26 mouse cellular contexts compared by ENCODE assay signal in genomic region chrX:106871894-106872293, GRCm38 (mm10). TPM values are rescaled to one million over a fixed set of nuclear protein-coding genes. Genes with fewer than 3 reads are reported as not detected.
A peak's percentile ranks its signal among the peaks of the same experiment; 100 is the strongest.
DNase-seq lines count a peak whose midpoint lies in the region; ATAC-seq lines count a peak whose summit lies in the region.
"Had no signal": no experiment of that assay in that cellular context is flagged by ENCODE, and none has a peak within 500 bp of the region (broad histone marks: within the 10 kb centered on the region; RNA-seq: fewer than 3 reads in every experiment).

No protein-coding gene starts in this region.

- DNase-seq in kidney, postnatal 36 days, result no peak
- peak; percentile 12 for DNase-seq in forelimb bud, embryonic 11.5 days (ENCODE audit: low read depth, low spot score)
- DNase-seq in spleen, postnatal 36 days (ENCODE audit: low spot score in 2 of 2), result no peak
- no peak for DNase-seq in heart, adult 18-20 months
- DNase-seq: adrenal gland, adult 2 months; B cell, adult 2 months; cerebellum, adult 11 months; gastrocnemius, postnatal 36 days; layer of hippocampus, adult 9-11 months; lung, postnatal 4 days; thymus, postnatal 14 days had no signal

- ATAC-seq in kidney, embryonic 16.5 days (ENCODE audit: low FRiP score, low TSS enrichment), result 0 out of 2 replicates have a peak, but pooled peaks have one; percentile 4
- ATAC-seq in embryonic facial prominence, embryonic 13.5 days (ENCODE audit: insufficient number of reproducible peaks, insufficient read depth, low FRiP score, low TSS enrichment, low read depth), result no peak
- ATAC-seq in limb, embryonic 15.5 days (ENCODE audit: insufficient number of reproducible peaks, low FRiP score, low TSS enrichment, low read depth), result no peak
- ATAC-seq: intestine, embryonic 16.5 days; liver, embryonic 12.5 days had no signal

- H3K9ac ChIP-seq in kidney, embryonic 16.5 days (replicated peaks; ENCODE audit: low read length), result no peak overlapping the region
- no peak overlapping the region for H3K9ac ChIP-seq in embryonic facial prominence, embryonic 13.5 days
- H3K9ac ChIP-seq in limb, embryonic 15.5 days, result no peak overlapping the region
- H3K9ac ChIP-seq: hindbrain, embryonic 15.5 days; liver, embryonic 12.5 days; lung, embryonic 14.5 days had no signal

- H3K27me3 ChIP-seq in kidney, embryonic 16.5 days (ENCODE audit: insufficient read depth, low read length), result no peaks in the 10 kb centered on the region
- H3K27me3 ChIP-seq in embryonic facial prominence, embryonic 13.5 days, result peaks cover 6% of the 10 kb centered on the region; the same call in 1 of the 2 replicates
- no peaks in the 10 kb centered on the region for H3K27me3 ChIP-seq in limb, embryonic 15.5 days
- H3K27me3 ChIP-seq: CH12.LX; hindbrain, embryonic 15.5 days; liver, embryonic 12.5 days had no signal

- no peak overlapping the region for H3K4me3 ChIP-seq in kidney, embryonic 16.5 days (ENCODE audit: low read length)
- H3K4me3 ChIP-seq in embryonic facial prominence, embryonic 13.5 days, result no peak overlapping the region
- no peak overlapping the region for H3K4me3 ChIP-seq in limb, embryonic 15.5 days
- H3K4me3 ChIP-seq: hindbrain, embryonic 15.5 days; left cerebral cortex, adult 2 months; liver, embryonic 12.5 days had no signal

- H3K4me2 ChIP-seq in kidney, embryonic 16.5 days (replicated peaks; ENCODE audit: low read depth, low read length), result no peak overlapping the region
- H3K4me2 ChIP-seq in embryonic facial prominence, embryonic 13.5 days, result no peak overlapping the region
- H3K4me2 ChIP-seq in limb, embryonic 15.5 days, result no peak overlapping the region
- H3K4me2 ChIP-seq: hindbrain, embryonic 15.5 days; liver, embryonic 12.5 days; lung, embryonic 14.5 days had no signal

- H3K9me3 ChIP-seq in kidney, embryonic 16.5 days (ENCODE audit: low read length), result no peaks in the 10 kb centered on the region
- H3K9me3 ChIP-seq in embryonic facial prominence, embryonic 13.5 days, result no peaks in the 10 kb centered on the region
- H3K9me3 ChIP-seq in limb, embryonic 15.5 days, result no peaks in the 10 kb centered on the region
- H3K9me3 ChIP-seq: G1E; hindbrain, embryonic 15.5 days; liver, embryonic 12.5 days had no signal

- WGBS in kidney, embryonic 16.5 days, result 39% methylated on average over 3 of the region's 3 CpGs
- WGBS in embryonic facial prominence, embryonic 13.5 days, result 30% methylated on average over 3 of the region's 3 CpGs
- WGBS in limb, embryonic 15.5 days, result 37% methylated on average over 3 of the region's 3 CpGs

- no peaks in the 10 kb centered on the region for H3K36me3 ChIP-seq in kidney, embryonic 16.5 days (ENCODE audit: insufficient read depth, low read length)
- H3K36me3 ChIP-seq in embryonic facial prominence, embryonic 13.5 days, result no peaks in the 10 kb centered on the region
- H3K36me3 ChIP-seq in limb, embryonic 15.5 days, result no peaks in the 10 kb centered on the region
- H3K36me3 ChIP-seq: G1E; hindbrain, embryonic 15.5 days; liver, embryonic 12.5 days had no signal

- H3K27ac ChIP-seq in kidney, embryonic 16.5 days (ENCODE audit: low read length), result no peak overlapping the region
- H3K27ac ChIP-seq in embryonic facial prominence, embryonic 13.5 days, result peak overlapping the region; percentile 69; the same call in 1 of the 2 replicates
- peak overlapping the region; percentile 59; the same call in 1 of the 2 replicates for H3K27ac ChIP-seq in limb, embryonic 15.5 days
- H3K27ac ChIP-seq: hindbrain, embryonic 15.5 days; left cerebral cortex, adult 2 months; liver, embryonic 12.5 days had no signal

- H3K4me1 ChIP-seq in kidney, embryonic 16.5 days (ENCODE audit: insufficient read depth, low read length), result no peaks in the 10 kb centered on the region
- H3K4me1 ChIP-seq in embryonic facial prominence, embryonic 13.5 days, result peaks cover 7% of the 10 kb centered on the region
- no peaks in the 10 kb centered on the region for H3K4me1 ChIP-seq in limb, embryonic 15.5 days
- H3K4me1 ChIP-seq: hindbrain, embryonic 15.5 days; liver, embryonic 12.5 days had no signal

RNA-seq across cellular contexts. Expression of gene Rtl3, which starts 31.4 kb away (rescaled TPM):
- 4.0 and 5.0 TPM in 2 replicates for polyA plus RNA-seq in kidney, embryonic 16.5 days (2015; fragmentation: Nextera tagmentation; extraction: Ambion mirVana)
- 46.2 and 47.3 TPM in 2 replicates for polyA plus RNA-seq in embryonic facial prominence, embryonic 13.5 days (2015; fragmentation: Nextera tagmentation; extraction: Ambion mirVana)
- polyA plus RNA-seq in limb, embryonic 15.5 days (2015; fragmentation: Nextera tagmentation; extraction: Ambion mirVana), result 93.8 and 114 TPM in 2 replicates
- total RNA-seq in heart, adult 18-20 months (2021), result under 1 TPM; 0.47 to 0.69 TPM
- total RNA-seq: CH12.LX; hematopoietic stem cell, adult 5-6 weeks; left cerebral cortex, adult 2 months; left cerebral cortex, postnatal 36 days; megakaryocyte-erythroid progenitor cell, adult 5-6 weeks had no signal
- polyA plus RNA-seq: cortical plate, adult 2 months; G1E; small intestine, adult 2 months had no signal

RNA-seq across cellular contexts. Expression of gene Lpar4, which starts 48.5 kb away (rescaled TPM):
- polyA plus RNA-seq in kidney, embryonic 16.5 days (2015; fragmentation: Nextera tagmentation; extraction: Ambion mirVana), result 13.6 and 14.2 TPM in 2 replicates
- polyA plus RNA-seq in embryonic facial prominence, embryonic 13.5 days (2015; fragmentation: Nextera tagmentation; extraction: Ambion mirVana), result 28.8 and 35.8 TPM in 2 replicates
- polyA plus RNA-seq in limb, embryonic 15.5 days (2015; fragmentation: Nextera tagmentation; extraction: Ambion mirVana), result 33.8 and 39.6 TPM in 2 replicates
- under 1 TPM; 0.52 to 0.54 TPM for total RNA-seq in heart, adult 18-20 months (2021)
- total RNA-seq: megakaryocyte-erythroid progenitor cell, adult 5-6 weeks had no signal
- polyA plus RNA-seq: G1E; small intestine, adult 2 months had no signal
